Mouse (Mus musculus) C2C12 (cell line): ENCODE data around the gene Sbk1.

Experiments
- CEBPB ChIP-seq: IDR thresholded peaks from one replicate; pipeline ENCODE4 v1.6.1; 2011; ENCODE audit warnings: low read depth, mild to moderate bottlenecking, control low read depth, moderate library complexity
- CTCF ChIP-seq: IDR thresholded peaks from one replicate; pipeline ENCODE4 v1.5.1; 2011; ENCODE audit not compliant: control insufficient read depth, insufficient read depth, insufficient read length
- MAX ChIP-seq: IDR thresholded peaks from one replicate; pipeline ENCODE4 v1.6.1; 2011; ENCODE audit warnings: mild to moderate bottlenecking, control low read depth

GRCm38 (mm10) chr7:126249146-126249545 is 23.3 kb upstream of the Sbk1 start:
- no peak for TF ChIP-seq MAX
- TF ChIP-seq CTCF: no peak
- no peak for TF ChIP-seq CEBPB
